Mouse (Mus musculus) midbrain, postnatal 0 days (tissue): ENCODE results near the gene Psmb6. TPM values are rescaled to one million over a fixed set of nuclear protein-coding genes. Genes with fewer than 3 reads are reported as not detected.
"Not testable (repeated sequence)": the region's sequence is repeated elsewhere in the genome, so short reads cannot be mapped to it uniquely, and the experiment has no call there.

Source experiments
- ATAC-seq: fragments of 200-750 bp; cut with Nextera tagmentation; 2 replicates; pipeline ENCODE4 v1.8.0; 2017; ENCODE audit warnings: moderate number of reproducible peaks, mild to moderate bottlenecking, moderate TSS enrichment, moderate library complexity; ENCODE audit not compliant: low FRiP score
- DNase-seq: peaks from one replicate; pipeline ENCODE4 v3.0.0-alpha.2; 2015; ENCODE audit warnings: low spot score
- H3K27ac ChIP-seq: fragments of 300-500 bp; sonication (generic); 2 replicates; pipeline ENCODE4 v1.5.1; 2014; ENCODE audit warnings: low read depth, mild to moderate bottlenecking, low read length, mixed read lengths
- H3K27me3 ChIP-seq: fragments of 300-500 bp; sonication (generic); 2 replicates; pipeline ENCODE4 v1.6.1; 2014; ENCODE audit warnings: low read length, control low read depth, mixed read lengths; ENCODE audit not compliant: insufficient read depth
- H3K36me3 ChIP-seq: fragments of 300-500 bp; sonication (generic); 2 replicates; pipeline ENCODE4 v1.6.1; 2014; ENCODE audit warnings: low read length, control low read depth, mixed read lengths; ENCODE audit not compliant: insufficient read depth
- H3K4me1 ChIP-seq: fragments of 300-500 bp; sonication (generic); 2 replicates; pipeline ENCODE4 v1.6.1; 2014; ENCODE audit warnings: mild to moderate bottlenecking, control low read depth, antibody characterized with exemption, low read length, mixed read lengths; ENCODE audit not compliant: insufficient read depth
- H3K4me2 ChIP-seq: fragments of 300-500 bp; sonication (generic); 2 replicates; pipeline ENCODE4 v1.6.1; 2014; ENCODE audit warnings: low read depth, mild to moderate bottlenecking, low read length, mixed read lengths; ENCODE audit not compliant: poor library complexity, severe bottlenecking
- H3K4me3 ChIP-seq: fragments of 300-500 bp; sonication (generic); 2 replicates; pipeline ENCODE4 v1.5.1; 2014; ENCODE audit warnings: low read depth, mild to moderate bottlenecking, low read length, moderate library complexity
- H3K9ac ChIP-seq: fragments of 300-500 bp; sonication (generic); replicated peaks from 2 replicates; pipeline ENCODE4 v1.6.1; 2014; ENCODE audit warnings: mild to moderate bottlenecking, low read length, moderate library complexity, mixed read lengths; ENCODE audit not compliant: poor library complexity, severe bottlenecking
- H3K9me3 ChIP-seq: fragments of 300-500 bp; sonication (generic); 2 replicates; pipeline ENCODE4 v1.6.1; 2016; ENCODE audit warnings: low read length, control low read depth
- CTCF ChIP-seq: IDR thresholded peaks from 2 replicates; pipeline ENCODE4 v1.5.1; 2016; ENCODE audit warnings: antibody characterized with exemption, mild to moderate bottlenecking
- WGBS: fragments of 180-500 bp; shearing (Covaris S2); extraction: QIAGEN DNeasy Blood & Tissue Kit; methylation state at CpG from one replicate; pipeline ENCODE4 v1.1.7; 2014; 5-methylcytosine and 5-hydroxymethylcytosine counted together
- polyA plus RNA-seq: library from polyadenylated mRNA; unstranded; fragments of >200 nt; fragmentation: Nextera tagmentation; extraction: Ambion mirVana; gene quantifications from 2 replicates; pipeline ENCODE4 v1.2.1, GENCODE M21; 2015
- total RNA-seq: library from RNA; depleted of rRNA; stranded (reverse); fragments of >200 nt; gene quantifications from 2 replicates; pipeline ENCODE4 v1.2.3, GENCODE M21; 2014

Gene Psmb6
- total and polyA plus RNA-seq, 2 experiments from 2014 or later: 493 to 818 TPM

GRCm38 (mm10) chr11:70526211-70526610, 1.0 kb downstream of the Psmb6 start:
- WGBS: 89% methylated on average over 12 of the region's 12 CpGs
- Histone ChIP-seq H3K4me1 (0 out of 2 replicates have a peak, but pooled peaks cover 4% of the 10 kb centered on the region), H3K27me3 (no peaks in the 10 kb centered on the region), H3K9ac (peak overlapping the region; percentile 80; the same call in 1 of the 2 replicates), H3K4me3 (peak overlapping the region; percentile 62), H3K27ac (no peak overlapping the region), H3K9me3 (no peaks in the 10 kb centered on the region), H3K36me3 (peaks cover 22% of the 10 kb centered on the region), H3K4me2 (peak overlapping the region; percentile 69)
- DNase-seq (no peak), ATAC-seq (no peak)
- TF ChIP-seq CTCF: no peak

- H3K4me2 ChIP-seq: no peak overlapping the region
- H3K27ac ChIP-seq: no peak overlapping the region
- no peak for DNase-seq
- peaks cover 22% of the 10 kb centered on the region for H3K36me3 ChIP-seq
- WGBS: 93% methylated on average over 7 of the region's 7 CpGs
- no peak for ATAC-seq
- H3K4me3 ChIP-seq: no peak overlapping the region
- no peaks in the 10 kb centered on the region for H3K9me3 ChIP-seq
- H3K27me3 ChIP-seq: no peaks in the 10 kb centered on the region
- H3K9ac ChIP-seq: no peak overlapping the region
- no peak for TF ChIP-seq CTCF
- 0 out of 2 replicates have a peak, but pooled peaks cover 4% of the 10 kb centered on the region for H3K4me1 ChIP-seq
Measured at GRCm38 (mm10) chr11:70528610-70529009, 3.4 kb downstream of the Psmb6 start.

GRCm38 (mm10) chr11:70531065-70531464, 5.9 kb downstream of the Psmb6 start:
- H3K27ac ChIP-seq, H3K9ac ChIP-seq, DNase-seq, ATAC-seq, H3K4me2 ChIP-seq, H3K4me1 ChIP-seq, H3K27me3 ChIP-seq, H3K4me3 ChIP-seq, H3K9me3 ChIP-seq: not testable (repeated sequence)
- TF ChIP-seq CTCF: peak; percentile 4; the same call in 1 of the 2 replicates
- 78% methylated on average over 2 of the region's 2 CpGs for WGBS
- H3K36me3 ChIP-seq: peaks cover 22% of the 10 kb centered on the region

GRCm38 (mm10) chr11:70532839-70533238, 7.7 kb downstream of the Psmb6 start, which contains the start of gene Gm40193:
Gm40193 (minus strand) TSS chr11:70532939.
- H3K36me3 ChIP-seq: peaks cover 13% of the 10 kb centered on the region
- WGBS: 76% methylated on average over 6 of the region's 6 CpGs

GRCm38 (mm10) chr11:70539423-70539822, 14.3 kb downstream of the Psmb6 start:
- ATAC-seq: no peak
- WGBS: 18% methylated on average over 9 of the region's 9 CpGs
- H3K27ac ChIP-seq: no peak overlapping the region

More at GRCm38 (mm10) chr11:70532839-70533238, 7.7 kb downstream of the Psmb6 start, which contains the start of gene Gm40193:
- no peaks in the 10 kb centered on the region for H3K27me3 ChIP-seq
- H3K27ac ChIP-seq: no peak within 1 kb of the TSS
- DNase-seq: no peak
- TF ChIP-seq CTCF: no peak
- H3K4me3 ChIP-seq: no peak within 1 kb of the TSS
- no peak within 1 kb of the TSS for H3K4me2 ChIP-seq
- no peaks in the 10 kb centered on the region for H3K4me1 ChIP-seq
- ATAC-seq: no peak
- no peaks in the 10 kb centered on the region for H3K9me3 ChIP-seq
- no peak within 1 kb of the TSS for H3K9ac ChIP-seq

GRCm38 (mm10) chr11:70539877-70540587, 14.9 kb downstream of the Psmb6 start, which contains the start of gene Pld2:
Pld2 (plus strand) TSS chr11:70540064.
- H3K4me3 ChIP-seq: peak within 1 kb of the TSS; percentile 68
- ATAC-seq: peak; percentile 93
- no peaks in the 10 kb centered on the region for H3K36me3 ChIP-seq
- peak within 1 kb of the TSS; percentile 78 for H3K9ac ChIP-seq
- under 1% methylated on average over 50 of the region's 65 CpGs for WGBS
- no peaks in the 10 kb centered on the region for H3K27me3 ChIP-seq
- no peaks in the 10 kb centered on the region for H3K4me1 ChIP-seq
- H3K9me3 ChIP-seq: no peaks in the 10 kb centered on the region
- peak; percentile 92 for DNase-seq
- peak; percentile 71 for TF ChIP-seq CTCF
- peak within 1 kb of the TSS; percentile 67 for H3K27ac ChIP-seq
- H3K4me2 ChIP-seq: peak within 1 kb of the TSS; percentile 78

More at GRCm38 (mm10) chr11:70539423-70539822, 14.3 kb downstream of the Psmb6 start:
- Histone ChIP-seq H3K4me1 (no peaks in the 10 kb centered on the region), H3K4me3 (peak overlapping the region; percentile 68), H3K4me2 (peak overlapping the region; percentile 78), H3K27me3 (no peaks in the 10 kb centered on the region), H3K9ac (peak overlapping the region; percentile 78), H3K36me3 (no peaks in the 10 kb centered on the region), H3K9me3 (no peaks in the 10 kb centered on the region)
- TF ChIP-seq CTCF: no peak
- no peak for DNase-seq
